Mouse (Mus musculus) gonadal fat pad, adult 2 months (tissue): ENCODE results near the gene Aspdh. TPM values are rescaled to one million over a fixed set of nuclear protein-coding genes. Genes with fewer than 3 reads are reported as not detected.

Source experiments
- DNase-seq: peaks from one replicate; pipeline ENCODE4 v3.0.0-alpha.2; 2012; ENCODE audit warnings: low read depth
- polyA plus RNA-seq: library from polyadenylated mRNA; depleted of rRNA; stranded (reverse); fragments of >200 nt; gene quantifications from 2 replicates; pipeline ENCODE4 v1.2.3, GENCODE M21; 2012; rRNA removed

Gene Aspdh
- polyA plus RNA-seq, 1 experiment = 0.20 TPM

GRCm38 (mm10) chr7:44497361-44498055 is 32.3 kb downstream of the Aspdh start:
- no peak for DNase-seq

GRCm38 (mm10) chr7:44498922-44499321 is 33.7 kb downstream of the Aspdh start:
- no peak for DNase-seq

DNA sequence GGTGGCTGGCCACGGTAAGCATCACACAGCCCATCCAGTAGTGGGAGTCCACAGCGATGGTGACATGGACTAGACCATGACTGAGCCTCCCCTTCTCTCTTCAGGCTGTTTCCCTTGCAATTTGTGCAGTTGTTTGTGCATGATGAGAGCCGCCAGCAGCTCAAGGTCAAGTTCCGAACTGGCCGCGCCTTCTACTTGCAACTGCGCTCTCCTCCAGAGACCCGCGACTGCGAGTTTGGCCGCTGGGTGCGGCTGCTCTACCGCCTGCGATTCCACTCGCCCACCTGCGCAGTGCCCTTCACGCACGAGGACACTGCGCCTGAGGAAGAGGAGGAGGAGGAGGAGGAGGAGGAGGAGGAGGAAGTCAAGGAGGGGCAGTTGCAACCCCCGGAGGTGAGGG is 34.9 kb downstream of the Aspdh start:
- DNase-seq = no peak

DNA sequence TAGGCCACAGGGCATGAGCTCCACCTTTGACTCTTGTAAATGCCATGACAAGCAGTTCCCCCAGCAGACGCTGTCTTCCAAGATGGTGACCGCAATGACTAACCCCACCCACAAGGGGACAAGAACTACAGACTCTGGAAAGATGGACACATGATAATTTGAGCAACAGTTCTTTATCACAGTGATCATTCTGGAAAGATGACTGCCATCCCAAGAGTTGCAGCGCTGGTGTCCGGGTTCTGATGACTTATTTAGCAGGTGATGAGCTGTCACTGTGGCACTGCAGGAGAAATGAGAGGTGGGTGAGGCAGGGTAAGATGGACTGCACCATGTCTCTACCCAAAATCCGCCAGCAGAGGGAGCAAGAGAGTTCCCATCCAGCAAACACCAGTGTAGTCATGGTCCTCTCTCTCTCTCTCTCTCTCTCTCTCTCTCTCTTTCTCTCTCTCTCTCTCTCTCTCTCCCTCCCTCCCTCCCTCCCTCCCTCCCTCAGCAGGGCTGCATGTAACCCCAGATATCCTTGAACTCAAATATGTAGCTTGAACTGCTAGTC is 36.4 kb downstream of the Aspdh start:
- no peak for DNase-seq

- DNase-seq = no peak
Measured at GRCm38 (mm10) chr7:44507491-44507890, 42.3 kb downstream of the Aspdh start.

Other genes starting within 250 kb of the Aspdh start
- gene Klk1b5, start 249.4 kb upstream of the Aspdh start, polyA plus RNA-seq = 2.7 and 3.2 TPM in 2 replicates
- gene Klk1, start 240.0 kb upstream of the Aspdh start, polyA plus RNA-seq = 0.71 and 1.8 TPM in 2 replicates
- 0.24 TPM in 1 of 2 replicates, not detected in the other for gene Gm36864, start 229.2 kb upstream of the Aspdh start, polyA plus RNA-seq
- 4.4 and 7.6 TPM in 2 replicates for gene 1700028J19Rik, start 218.7 kb upstream of the Aspdh start, polyA plus RNA-seq
- 107 and 113 TPM in 2 replicates for gene 2410002F23Rik, start 218.7 kb upstream of the Aspdh start, polyA plus RNA-seq
- gene Acp4, start 208.0 kb upstream of the Aspdh start, polyA plus RNA-seq = 0.16 TPM in 1 of 2 replicates, not detected in the other
- gene Gm15517, start 203.9 kb upstream of the Aspdh start, polyA plus RNA-seq = 16.9 and 20.7 TPM in 2 replicates
- 12.4 and 13.8 TPM in 2 replicates for gene Clec11a, start 158.5 kb upstream of the Aspdh start, polyA plus RNA-seq
- 0.31 and 0.33 TPM in 2 replicates for gene Shank1, start 155.1 kb upstream of the Aspdh start, polyA plus RNA-seq
- gene Syt3, start 81.3 kb upstream of the Aspdh start, polyA plus RNA-seq = 2.8 and 4.7 TPM in 2 replicates
- gene 1700008O03Rik, start 79.6 kb upstream of the Aspdh start, polyA plus RNA-seq = 0.47 and 0.70 TPM in 2 replicates
- gene Lrrc4b, start 36.4 kb upstream of the Aspdh start, polyA plus RNA-seq = 1.1 and 1.3 TPM in 2 replicates
- 47.1 and 52.2 TPM in 2 replicates for gene Josd2, start 2.6 kb downstream of the Aspdh start, polyA plus RNA-seq
- gene Emc10, start 31.1 kb downstream of the Aspdh start, polyA plus RNA-seq = 224 and 274 TPM in 2 replicates
- 21.1 and 32.6 TPM in 2 replicates for gene Fam71e1, start 31.2 kb downstream of the Aspdh start, polyA plus RNA-seq
- 0.27 and 1.4 TPM in 2 replicates for gene Mybpc2, start 59.3 kb downstream of the Aspdh start, polyA plus RNA-seq
- 0.95 and 0.97 TPM in 2 replicates for gene Spib, start 66.7 kb downstream of the Aspdh start, polyA plus RNA-seq
- gene Pold1, start 83.5 kb downstream of the Aspdh start, polyA plus RNA-seq = 16.2 and 16.8 TPM in 2 replicates
- 153 and 164 TPM in 2 replicates for gene Nr1h2, start 88.6 kb downstream of the Aspdh start, polyA plus RNA-seq
- gene Napsa, start 107.0 kb downstream of the Aspdh start, polyA plus RNA-seq = 11.1 and 30.6 TPM in 2 replicates
- gene Kcnc3, start 125.3 kb downstream of the Aspdh start, polyA plus RNA-seq = 16.7 and 24.5 TPM in 2 replicates
- gene Myh14, start 205.5 kb downstream of the Aspdh start, polyA plus RNA-seq = 5.7 and 6.2 TPM in 2 replicates
- 0.28 and 0.67 TPM in 2 replicates for gene Izumo2, start 243.4 kb downstream of the Aspdh start, polyA plus RNA-seq